Mouse (Mus musculus): ENCODE results near the gene Itga2. TPM values are rescaled to one million over a fixed set of nuclear protein-coding genes. Genes with fewer than 3 reads are reported as not detected.

Itga2 gene
- polyA plus RNA-seq, 1 experiment from 2014 or later = 6.7 TPM

Other genes with a start within 250 kb of the Itga2 start
- gene Mocs2, start 113.9 kb downstream of the Itga2 start, polyA plus RNA-seq (2015; fragmentation: Nextera tagmentation; extraction: Ambion mirVana) = 98.5 and 103 TPM in 2 replicates
- gene Pelo, start 158.1 kb upstream of the Itga2 start, polyA plus RNA-seq (2015; fragmentation: Nextera tagmentation; extraction: Ambion mirVana) = 3.4 and 3.7 TPM in 2 replicates
- gene Gm49395, start 169.8 kb upstream of the Itga2 start, polyA plus RNA-seq (2015; fragmentation: Nextera tagmentation; extraction: Ambion mirVana) = 4.9 TPM in 2 replicates
- gene Itga1, start 169.9 kb upstream of the Itga2 start, polyA plus RNA-seq (2015; fragmentation: Nextera tagmentation; extraction: Ambion mirVana) = 29.3 and 29.6 TPM in 2 replicates